In the genomic region with DNA sequence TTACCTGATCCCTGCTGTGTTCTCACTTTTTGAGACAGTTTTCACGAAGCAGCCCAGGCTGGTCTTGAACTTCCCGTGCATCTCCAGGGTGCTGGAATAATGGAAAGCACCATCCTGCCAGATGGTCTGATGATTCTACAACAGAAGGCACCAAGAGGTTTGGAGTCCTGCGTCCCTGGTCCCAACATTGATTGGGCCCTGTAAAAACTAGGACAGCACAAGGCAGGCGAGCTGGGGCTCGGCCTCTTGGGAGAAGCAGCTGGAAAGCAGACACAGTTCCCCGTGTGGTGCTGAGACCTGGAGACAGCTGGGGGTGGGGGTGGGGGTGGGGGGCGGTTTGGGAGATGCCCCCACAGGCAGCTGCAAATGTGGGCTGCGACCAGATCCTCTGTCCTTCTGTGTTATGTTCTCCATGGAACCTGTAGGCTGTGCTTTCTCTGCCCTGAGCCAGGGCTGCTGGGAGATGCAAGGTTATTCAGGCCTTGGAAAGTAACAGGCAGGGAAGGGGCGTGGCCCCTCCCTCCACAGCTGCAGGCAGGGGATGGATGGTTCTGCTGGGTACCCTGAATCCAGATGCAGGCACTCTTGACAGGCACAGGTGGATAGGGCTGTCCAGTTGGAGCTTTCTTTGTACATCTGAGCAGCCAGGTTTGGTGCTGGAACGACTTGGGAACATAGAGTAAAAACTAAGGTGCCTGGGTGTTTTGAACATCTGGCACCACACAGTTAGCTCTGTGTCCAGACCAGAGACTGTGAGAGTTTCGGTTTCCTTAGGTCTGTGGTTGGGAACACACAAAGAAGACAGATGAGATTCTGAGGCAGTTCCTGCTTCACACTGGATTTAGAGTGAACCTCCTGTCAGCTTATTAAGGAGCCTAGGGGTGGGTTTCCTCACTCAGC, we compare ENCODE assay signal across 10 mouse cellular contexts. TPM values are rescaled to one million over a fixed set of nuclear protein-coding genes. Genes with fewer than 3 reads are reported as not detected.
DNase-seq lines count a peak whose midpoint lies in the region; ATAC-seq and TF ChIP-seq lines count a peak whose summit lies in the region.
"Had no signal": no experiment of that assay in that cellular context is flagged by ENCODE, and none has a peak within 500 bp of the region (broad histone marks: within the 10 kb centered on the region; RNA-seq: fewer than 3 reads in every experiment).

No protein-coding gene starts in this region.

- ATAC-seq in common myeloid progenitor, adult 5-6 weeks (replicated peaks; ENCODE audit: low read depth, poor library complexity, severe bottlenecking): peak; percentile 43
- no peak for ATAC-seq in forebrain, embryonic 14.5 days

- H3K4me3 ChIP-seq in layer of hippocampus, adult 2 months: no peak overlapping the region
- H3K4me3 ChIP-seq in forebrain, embryonic 14.5 days (ENCODE audit: low read depth, low read length): no peak overlapping the region

- WGBS in forebrain, embryonic 14.5 days: 47% methylated on average over 11 of the region's 11 CpGs

- H3K27ac ChIP-seq in layer of hippocampus, adult 2 months: peak overlapping the region; percentile 37; the same call in 1 of the 2 replicates
- no peak overlapping the region for H3K27ac ChIP-seq in forebrain, embryonic 14.5 days (ENCODE audit: low read depth, low read length)

- DNase-seq in layer of hippocampus, adult 2 months (ENCODE audit: low spot score in 2 of 2): no peak
- DNase-seq in layer of hippocampus, postnatal 36 days: no peak
- DNase-seq in forebrain, embryonic 14.5 days (ENCODE audit: low spot score): no peak
- DNase-seq in retina, embryonic 14.5 days (ENCODE audit: low spot score): peak; percentile 64
- no peak for DNase-seq in T-cell, adult 2 months (ENCODE audit: low spot score)
- no peak for DNase-seq in Muller cell, postnatal 12 days (ENCODE audit: inconsistent ontology term)
- DNase-seq: heart, postnatal 14 days had no signal

- H3K4me1 ChIP-seq in forebrain, embryonic 14.5 days (ENCODE audit: control insufficient read depth, insufficient read depth, low read length): peaks cover 13% of the 10 kb centered on the region

- no peaks in the 10 kb centered on the region for H3K9me3 ChIP-seq in forebrain, embryonic 14.5 days (replicated peaks; ENCODE audit: control insufficient read depth, low read length)

- H3K9ac ChIP-seq in forebrain, embryonic 14.5 days (ENCODE audit: low read length): peak overlapping the region; percentile 30; the same call in 1 of the 2 replicates

- H3K27me3 ChIP-seq in forebrain, embryonic 14.5 days (replicated peaks; ENCODE audit: control insufficient read depth, insufficient read depth, low read length): peaks cover 7% of the 10 kb centered on the region

- TF ChIP-seq CTCF in layer of hippocampus, adult 2 months (conservative IDR thresholded peaks at IDR 0.05): no peak

- H3K36me3 ChIP-seq in forebrain, embryonic 14.5 days (ENCODE audit: control insufficient read depth, insufficient read depth, low read length): no peaks in the 10 kb centered on the region

- no peak overlapping the region for H3K4me2 ChIP-seq in forebrain, embryonic 14.5 days (ENCODE audit: low read length)

RNA-seq across cellular contexts. Expression of a gene that starts 3.5 kb away (rescaled TPM):
- total RNA-seq in layer of hippocampus, adult 2 months (2021): 100 to 1,000 TPM; 146 to 158 TPM
- total RNA-seq in layer of hippocampus, postnatal 36 days (2021): 100 to 1,000 TPM; 147 to 155 TPM
- total RNA-seq in common myeloid progenitor, adult 5-6 weeks (2017): 30.5 and 46.6 TPM in 2 replicates
- 22.6 and 33.6 TPM in 2 replicates for polyA plus RNA-seq in forebrain, embryonic 14.5 days (2014; fragmentation: Nextera tagmentation; extraction: Ambion mirVana)

RNA-seq across cellular contexts. Expression of a gene that starts 47.5 kb away (rescaled TPM):
- under 1 TPM; 0.31 to 0.91 TPM for total RNA-seq in layer of hippocampus, adult 2 months (2021)
- under 1 TPM; 0.30 to 0.53 TPM for total RNA-seq in layer of hippocampus, postnatal 36 days (2021)
- not detected in 2 replicates for total RNA-seq in common myeloid progenitor, adult 5-6 weeks (2017)
- polyA plus RNA-seq in forebrain, embryonic 14.5 days (2014; fragmentation: Nextera tagmentation; extraction: Ambion mirVana): 2.3 and 2.4 TPM in 2 replicates
- total RNA-seq: heart, postnatal 14 days; megakaryocyte-erythroid progenitor cell, adult 5-6 weeks had no signal
- polyA plus RNA-seq: liver, embryonic 16.5 days had no signal
